Mouse (Mus musculus): Measurements from ENCODE around the gene Mob3b. TPM values are rescaled to one million over a fixed set of nuclear protein-coding genes. Genes with fewer than 3 reads are reported as not detected.

Mob3b gene
- polyA plus RNA-seq, 1 experiment, result 0.12 TPM

DNA sequence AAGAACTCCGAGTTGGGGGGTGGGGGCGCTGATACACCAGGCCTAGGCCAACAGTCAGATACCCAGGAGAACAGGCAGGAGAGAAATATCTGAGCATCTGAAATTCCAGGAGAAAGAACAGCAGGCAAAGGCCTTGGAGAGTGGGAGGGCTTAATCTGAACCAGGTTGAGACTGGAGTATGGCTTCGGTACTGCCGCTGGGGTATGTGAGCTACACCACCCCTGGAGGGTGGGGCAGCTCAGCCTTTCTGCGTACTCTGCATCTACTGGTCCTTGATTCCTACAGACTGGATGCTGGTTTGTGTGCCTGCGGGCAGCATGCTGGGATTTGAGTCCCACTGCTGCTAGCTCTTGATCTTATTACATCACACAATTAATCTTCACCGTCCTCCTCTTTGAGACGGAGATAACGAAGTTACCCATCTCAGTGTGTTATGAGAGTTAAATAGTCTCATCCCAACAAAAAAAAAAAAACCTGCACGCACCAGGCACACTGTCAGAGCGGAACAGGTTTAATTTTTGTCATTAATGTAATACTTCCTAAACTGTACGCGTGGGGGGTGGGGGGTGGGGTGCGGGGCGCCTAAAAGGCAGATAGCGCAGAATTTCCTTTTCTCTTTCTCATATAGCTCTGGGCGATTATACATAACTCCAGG, 57.9 kb downstream of the Mob3b start:
- Histone ChIP-seq H3K4me3 (no peak overlapping the region), H3K4me2 (ENCODE audit: low read depth) (peak overlapping the region; percentile 62), H3K36me3 (ENCODE audit: control insufficient read depth, insufficient read depth) (no peaks in the 10 kb centered on the region), H3K79me2 (ENCODE audit: control insufficient read depth, insufficient read depth) (no peaks in the 10 kb centered on the region), H3K27me3 (ENCODE audit: control insufficient read depth, insufficient read depth, insufficient read length) (no peaks in the 10 kb centered on the region), H3ac (ENCODE audit: control insufficient read depth, insufficient read length) (no peak overlapping the region)
- TF ChIP-seq USF1 (IDR thresholded peaks at IDR 0.05; ENCODE audit: low read depth) (no peak), CEBPB (IDR thresholded peaks at IDR 0.05; ENCODE audit: insufficient read depth, poor library complexity, severe bottlenecking) (no peak), E2F4 (IDR thresholded peaks at IDR 0.05; ENCODE audit: insufficient read depth) (no peak), POLR2A (IDR thresholded peaks at IDR 0.05; ENCODE audit: insufficient read length, low read depth) (no peak), MYOG (IDR thresholded peaks at IDR 0.05; ENCODE audit: control insufficient read depth in 1 of 3, insufficient read depth in 1 of 3, insufficient read length in 2 of 3, low read depth in 2 of 3) (no peak), TCF3 (IDR thresholded peaks at IDR 0.05; ENCODE audit: insufficient read length, low read depth) (no peak), SRF (IDR thresholded peaks at IDR 0.05; ENCODE audit: control insufficient read depth, insufficient read length, low read depth) (no peak), TCF12 (IDR thresholded peaks at IDR 0.05; ENCODE audit: insufficient read depth, poor library complexity, severe bottlenecking) (no peak), MAX (IDR thresholded peaks at IDR 0.05; ENCODE audit: low read depth) (no peak), REST (IDR thresholded peaks at IDR 0.05; ENCODE audit: insufficient read depth, insufficient read length) (no peak), MYOD1 (IDR thresholded peaks at IDR 0.05; ENCODE audit: control insufficient read depth in 1 of 3, insufficient read length in 2 of 3, low read depth in 2 of 3) (no peak), POLR2AphosphoS2 (IDR thresholded peaks at IDR 0.05; ENCODE audit: insufficient read length, low read depth) (no peak)

GRCm38 (mm10) chr4:35098552-35098951, 58.7 kb downstream of the Mob3b start:
- H3K4me2 ChIP-seq (ENCODE audit: low read depth), result no peak overlapping the region
- H3K36me3 ChIP-seq (ENCODE audit: control insufficient read depth, insufficient read depth), result no peaks in the 10 kb centered on the region
- no peaks in the 10 kb centered on the region for H3K79me2 ChIP-seq (ENCODE audit: control insufficient read depth, insufficient read depth)
- no peak overlapping the region for H3K4me3 ChIP-seq
- TF ChIP-seq REST (IDR thresholded peaks at IDR 0.05; ENCODE audit: insufficient read depth, insufficient read length) (no peak), POLR2AphosphoS2 (IDR thresholded peaks at IDR 0.05; ENCODE audit: insufficient read length, low read depth) (no peak), TCF12 (IDR thresholded peaks at IDR 0.05; ENCODE audit: insufficient read depth, poor library complexity, severe bottlenecking) (no peak), E2F4 (IDR thresholded peaks at IDR 0.05; ENCODE audit: insufficient read depth) (no peak), POLR2A (IDR thresholded peaks at IDR 0.05; ENCODE audit: insufficient read length, low read depth) (no peak), USF1 (IDR thresholded peaks at IDR 0.05; ENCODE audit: low read depth) (no peak), MYOD1 (IDR thresholded peaks at IDR 0.05; ENCODE audit: control insufficient read depth in 1 of 3, insufficient read length in 2 of 3, low read depth in 2 of 3) (no peak), MYOG (IDR thresholded peaks at IDR 0.05; ENCODE audit: control insufficient read depth in 1 of 3, insufficient read depth in 1 of 3, insufficient read length in 2 of 3, low read depth in 2 of 3) (no peak), CEBPB (IDR thresholded peaks at IDR 0.05; ENCODE audit: insufficient read depth, poor library complexity, severe bottlenecking) (no peak), TCF3 (IDR thresholded peaks at IDR 0.05; ENCODE audit: insufficient read length, low read depth) (no peak), SRF (IDR thresholded peaks at IDR 0.05; ENCODE audit: control insufficient read depth, insufficient read length, low read depth) (no peak), MAX (IDR thresholded peaks at IDR 0.05; ENCODE audit: low read depth) (no peak)
- H3ac ChIP-seq (ENCODE audit: control insufficient read depth, insufficient read length), result no peak overlapping the region
- H3K27me3 ChIP-seq (ENCODE audit: control insufficient read depth, insufficient read depth, insufficient read length), result no peaks in the 10 kb centered on the region

DNA sequence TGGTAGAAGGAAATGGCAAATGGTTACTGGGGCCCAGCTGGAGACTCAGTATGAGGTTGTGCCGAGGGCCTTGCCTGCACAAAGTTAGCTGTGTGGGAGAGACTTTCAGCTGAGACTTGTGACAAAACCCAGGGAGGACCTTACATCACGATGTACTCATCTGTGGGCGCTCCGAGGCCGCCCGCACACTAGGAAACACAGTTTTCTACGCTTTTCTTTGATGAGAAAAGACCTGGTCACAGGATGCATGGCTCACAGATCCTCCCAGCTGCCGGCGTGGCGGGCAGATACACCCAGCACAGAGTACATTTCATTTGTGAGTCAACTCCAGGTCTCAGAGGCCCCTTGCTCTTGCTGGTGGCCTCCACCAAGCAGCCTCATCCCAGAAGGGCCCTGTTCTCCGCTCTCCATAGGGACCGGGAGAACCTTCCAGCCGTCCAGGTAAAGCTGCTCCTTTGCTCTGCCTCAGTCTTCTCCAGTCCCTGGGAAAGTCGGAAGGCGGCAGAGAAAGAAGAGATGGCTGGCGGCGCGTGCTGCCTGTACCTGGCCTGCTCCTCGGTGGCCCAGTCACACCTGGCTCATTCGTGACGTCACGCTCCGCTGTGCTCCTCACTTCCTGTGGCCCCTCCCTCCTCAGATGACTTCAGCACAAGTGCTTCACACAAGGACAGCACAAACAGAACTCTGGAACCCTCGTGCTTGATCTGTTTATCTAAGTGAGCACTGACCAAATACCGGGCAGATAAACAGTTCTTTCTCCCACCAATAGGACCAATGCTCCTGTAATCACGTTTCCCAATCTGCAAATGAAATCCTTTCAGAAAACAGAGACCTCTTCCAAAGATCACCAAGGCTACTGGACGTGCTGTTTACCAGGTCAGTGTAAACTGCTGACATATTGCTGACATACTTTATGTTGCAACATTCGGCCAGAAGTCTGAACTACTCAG, 60.8 kb downstream of the Mob3b start:
- Histone ChIP-seq H3ac (ENCODE audit: control insufficient read depth, insufficient read length) (no peak overlapping the region), H3K4me2 (ENCODE audit: low read depth) (no peak overlapping the region), H3K4me3 (no peak overlapping the region), H3K27me3 (ENCODE audit: control insufficient read depth, insufficient read depth, insufficient read length) (no peaks in the 10 kb centered on the region), H3K36me3 (ENCODE audit: control insufficient read depth, insufficient read depth) (no peaks in the 10 kb centered on the region), H3K79me2 (ENCODE audit: control insufficient read depth, insufficient read depth) (no peaks in the 10 kb centered on the region)
- TF ChIP-seq MYOD1 (IDR thresholded peaks at IDR 0.05; ENCODE audit: control insufficient read depth in 1 of 3, insufficient read length in 2 of 3, low read depth in 2 of 3), result no peak
- TF ChIP-seq CEBPB (IDR thresholded peaks at IDR 0.05; ENCODE audit: insufficient read depth, poor library complexity, severe bottlenecking), result no peak
- TF ChIP-seq POLR2AphosphoS2 (IDR thresholded peaks at IDR 0.05; ENCODE audit: insufficient read length, low read depth), result no peak
- no peak for TF ChIP-seq POLR2A (IDR thresholded peaks at IDR 0.05; ENCODE audit: insufficient read length, low read depth)
- TF ChIP-seq E2F4 (IDR thresholded peaks at IDR 0.05; ENCODE audit: insufficient read depth), result no peak
- TF ChIP-seq REST (IDR thresholded peaks at IDR 0.05; ENCODE audit: insufficient read depth, insufficient read length), result no peak
- no peak for TF ChIP-seq MYOG (IDR thresholded peaks at IDR 0.05; ENCODE audit: control insufficient read depth in 1 of 3, insufficient read depth in 1 of 3, insufficient read length in 2 of 3, low read depth in 2 of 3)

- Histone ChIP-seq H3K4me3 (no peak overlapping the region), H3K36me3 (ENCODE audit: control insufficient read depth, insufficient read depth) (no peaks in the 10 kb centered on the region), H3K79me2 (ENCODE audit: control insufficient read depth, insufficient read depth) (no peaks in the 10 kb centered on the region), H3ac (ENCODE audit: control insufficient read depth, insufficient read length) (no peak overlapping the region), H3K27me3 (ENCODE audit: control insufficient read depth, insufficient read depth, insufficient read length) (no peaks in the 10 kb centered on the region), H3K4me2 (ENCODE audit: low read depth) (no peak overlapping the region)
- no peak for TF ChIP-seq USF1 (IDR thresholded peaks at IDR 0.05; ENCODE audit: low read depth)
- no peak for TF ChIP-seq MAX (IDR thresholded peaks at IDR 0.05; ENCODE audit: low read depth)
- no peak for TF ChIP-seq SRF (IDR thresholded peaks at IDR 0.05; ENCODE audit: control insufficient read depth, insufficient read length, low read depth)
- no peak for TF ChIP-seq REST (IDR thresholded peaks at IDR 0.05; ENCODE audit: insufficient read depth, insufficient read length)
- TF ChIP-seq E2F4 (IDR thresholded peaks at IDR 0.05; ENCODE audit: insufficient read depth), result no peak
These were observed 64.8 kb downstream of the Mob3b start for GRCm38 (mm10) chr4:35092457-35092856.

All from myocyte (in vitro differentiated cells).